Mouse (Mus musculus) heart, postnatal 0 days (tissue): ENCODE measurements around the gene Nkx2-5. TPM values are rescaled to one million over a fixed set of nuclear protein-coding genes. Genes with fewer than 3 reads are reported as not detected.

Experiments
- ATAC-seq: fragments of 200-750 bp; cut with Nextera tagmentation; 2 replicates; pipeline ENCODE4 v1.8.0; 2017; ENCODE audit warnings: low read depth, moderate number of reproducible peaks, moderate library complexity; ENCODE audit not compliant: insufficient read depth
- DNase-seq: peaks from one replicate; pipeline ENCODE4 v3.0.0-alpha.2; 2016; ENCODE audit warnings: low spot score
- H3K27ac ChIP-seq: fragments of 300-500 bp; sonication (generic); 2 replicates; pipeline ENCODE4 v1.5.1; 2014; ENCODE audit warnings: low read depth, mild to moderate bottlenecking
- H3K27me3 ChIP-seq: fragments of 300-500 bp; sonication (generic); 2 replicates; pipeline ENCODE4 v1.6.1; 2014; ENCODE audit warnings: low read length, mixed read lengths; ENCODE audit not compliant: control insufficient read depth, insufficient read depth
- H3K36me3 ChIP-seq: fragments of 300-500 bp; sonication (generic); replicated peaks from 2 replicates; pipeline ENCODE4 v1.6.1; 2014; ENCODE audit warnings: low read length, mixed read lengths; ENCODE audit not compliant: control insufficient read depth, insufficient read depth
- H3K4me1 ChIP-seq: fragments of 300-500 bp; sonication (generic); 2 replicates; pipeline ENCODE4 v1.6.1; 2014; ENCODE audit warnings: antibody characterized with exemption; ENCODE audit not compliant: control insufficient read depth, insufficient read depth
- H3K4me2 ChIP-seq: fragments of 300-500 bp; sonication (generic); 2 replicates; pipeline ENCODE4 v1.6.1; 2014; ENCODE audit warnings: low read depth, mild to moderate bottlenecking, low read length, moderate library complexity
- H3K4me3 ChIP-seq: fragments of 300-500 bp; sonication (generic); 2 replicates; pipeline ENCODE4 v1.5.1; 2014; ENCODE audit warnings: low read depth, low read length
- H3K9ac ChIP-seq: fragments of 300-500 bp; sonication (generic); replicated peaks from 2 replicates; pipeline ENCODE4 v1.6.1; 2014; ENCODE audit warnings: low read depth, low read length, mixed read lengths
- H3K9me3 ChIP-seq: fragments of 300-500 bp; sonication (generic); replicated peaks from 2 replicates; pipeline ENCODE4 v1.6.1; 2016; ENCODE audit warnings: low read length; ENCODE audit not compliant: control insufficient read depth
- CTCF ChIP-seq: IDR thresholded peaks from 2 replicates; pipeline ENCODE4 v1.5.1; 2016; ENCODE audit warnings: antibody characterized with exemption, control low read depth, low read depth
- EP300 ChIP-seq: IDR thresholded peaks from 2 replicates; pipeline ENCODE4 v1.6.1; 2016; ENCODE audit warnings: antibody characterized with exemption, low read depth
- WGBS: fragments of 180-500 bp; shearing (Covaris S2); extraction: QIAGEN DNeasy Blood & Tissue Kit; methylation state at CpG from one replicate; pipeline ENCODE4 v1.1.7; 2014; 5-methylcytosine and 5-hydroxymethylcytosine counted together
- polyA plus RNA-seq: library from polyadenylated mRNA; unstranded; fragments of >200 nt; fragmentation: Nextera tagmentation; extraction: Ambion mirVana; gene quantifications from 2 replicates; pipeline ENCODE4 v1.2.1, GENCODE M21; 2015
- total RNA-seq: library from RNA; depleted of rRNA; stranded (reverse); fragments of >200 nt; gene quantifications from 2 replicates; pipeline ENCODE4 v1.2.3, GENCODE M21; 2014; ENCODE audit warnings: low replicate concordance

The Nkx2-5 gene
- total and polyA plus RNA-seq, 2 experiments from 2014 or later = 139 to 284 TPM

DNA sequence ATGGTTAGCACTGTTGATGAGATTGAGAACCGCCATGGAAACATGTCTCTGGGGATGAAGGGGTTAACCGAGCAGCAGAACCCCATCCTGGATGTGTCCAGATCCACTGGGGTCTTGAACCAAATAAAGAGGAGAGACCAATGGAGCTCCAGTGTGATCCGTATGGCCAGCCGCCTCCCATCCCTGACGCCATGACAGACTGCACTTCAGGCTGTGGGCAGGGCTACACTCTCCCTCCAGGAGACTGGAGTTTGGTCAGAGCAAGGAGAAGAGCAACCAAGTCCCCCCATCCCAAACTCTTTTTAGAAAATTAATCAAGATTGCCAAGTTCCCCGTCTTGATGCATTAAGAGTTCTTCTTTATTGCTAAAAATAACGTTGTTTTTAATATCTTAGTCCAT, 33.1 kb upstream of the Nkx2-5 start:
- 46% methylated on average over 7 of the region's 7 CpGs for WGBS
- Histone ChIP-seq H3K27ac (peak overlapping the region; percentile 68), H3K9me3 (no peaks in the 10 kb centered on the region), H3K9ac (no peak overlapping the region), H3K27me3 (no peaks in the 10 kb centered on the region), H3K4me1 (peaks cover 33% of the 10 kb centered on the region), H3K4me2 (no peak overlapping the region), H3K4me3 (no peak overlapping the region), H3K36me3 (no peaks in the 10 kb centered on the region)
- DNase-seq = no peak
- TF ChIP-seq CTCF = no peak
- TF ChIP-seq EP300 = no peak
- ATAC-seq = peak; percentile 47

DNA sequence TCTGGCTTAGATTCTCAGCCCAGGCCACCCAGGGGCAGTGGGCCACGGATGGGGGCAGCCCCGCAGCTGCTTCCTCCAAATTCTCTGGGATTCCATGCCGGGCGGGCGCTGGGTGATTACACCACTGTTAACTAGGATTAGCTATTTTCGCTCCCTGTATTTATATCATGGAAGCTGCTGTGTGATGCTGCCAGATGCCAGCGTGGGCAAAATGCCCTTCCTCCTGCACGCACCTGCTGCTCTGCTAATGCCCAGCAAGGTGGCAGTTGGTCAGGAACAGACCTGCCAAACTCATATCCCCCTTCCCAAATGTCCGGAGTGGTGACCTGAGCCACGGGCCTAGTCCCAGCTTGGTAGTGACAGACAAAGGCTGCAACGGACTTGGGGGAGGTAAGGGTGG, 29.7 kb upstream of the Nkx2-5 start:
- no peak overlapping the region; the same call in 1 of the 2 replicates for H3K4me2 ChIP-seq
- peaks cover 35% of the 10 kb centered on the region for H3K4me1 ChIP-seq
- WGBS = 31% methylated on average over 11 of the region's 11 CpGs
- no peaks in the 10 kb centered on the region for H3K27me3 ChIP-seq
- H3K4me3 ChIP-seq = no peak overlapping the region
- ATAC-seq (no peak), DNase-seq (no peak)
- H3K9ac ChIP-seq = 0 out of 2 replicates have a peak overlapping the region, but pooled peaks have one; percentile 44
- no peaks in the 10 kb centered on the region for H3K36me3 ChIP-seq
- no peaks in the 10 kb centered on the region for H3K9me3 ChIP-seq
- H3K27ac ChIP-seq = peak overlapping the region; percentile 81
- TF ChIP-seq EP300 (no peak), CTCF (no peak)

- H3K36me3 ChIP-seq = no peaks in the 10 kb centered on the region
- WGBS = 46% methylated on average over 8 of the region's 8 CpGs
- DNase-seq (no peak), ATAC-seq (no peak)
- H3K4me2 ChIP-seq = no peak overlapping the region
- no peaks in the 10 kb centered on the region for H3K9me3 ChIP-seq
- no peak overlapping the region for H3K4me3 ChIP-seq
- H3K4me1 ChIP-seq = peaks cover 34% of the 10 kb centered on the region
- no peaks in the 10 kb centered on the region for H3K27me3 ChIP-seq
- TF ChIP-seq CTCF (no peak), EP300 (no peak)
- no peak overlapping the region for H3K9ac ChIP-seq
- peak overlapping the region; percentile 81; the same call in 1 of the 2 replicates for H3K27ac ChIP-seq
Measured at GRCm38 (mm10) chr17:26873502-26873901, 28.7 kb upstream of the Nkx2-5 start.

- Histone ChIP-seq H3K4me1 (peaks cover 28% of the 10 kb centered on the region), H3K4me3 (no peak overlapping the region), H3K9me3 (no peaks in the 10 kb centered on the region), H3K4me2 (no peak overlapping the region), H3K27ac (0 out of 2 replicates have a peak overlapping the region, but pooled peaks have one; percentile 81), H3K9ac (no peak overlapping the region), H3K36me3 (no peaks in the 10 kb centered on the region), H3K27me3 (no peaks in the 10 kb centered on the region)
- DNase-seq = no peak
- 61% methylated on average over 3 of the region's 3 CpGs for WGBS
- no peak for ATAC-seq
- TF ChIP-seq EP300 = no peak
- TF ChIP-seq CTCF = no peak
Measured at GRCm38 (mm10) chr17:26872870-26873269, 28.1 kb upstream of the Nkx2-5 start.

DNA sequence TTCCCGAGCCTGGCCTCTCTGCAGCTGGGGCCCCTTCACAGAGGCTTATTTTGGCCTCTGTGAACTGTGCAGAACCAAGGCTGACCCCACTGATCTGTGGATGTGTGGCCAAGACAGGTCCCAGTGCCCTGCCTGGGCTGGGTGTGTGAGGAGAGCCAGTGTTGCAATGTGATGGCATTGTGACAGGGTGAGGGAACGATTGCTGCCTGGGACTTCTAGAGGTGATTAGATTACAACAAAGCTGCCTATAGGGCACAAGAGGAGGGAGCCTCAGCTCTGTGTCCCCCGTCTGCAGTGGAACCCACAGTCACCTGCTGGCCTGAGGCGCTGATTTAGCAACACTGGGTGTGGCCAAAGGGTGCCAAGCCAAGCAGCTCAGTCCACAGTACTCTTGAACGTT, 23.9 kb upstream of the Nkx2-5 start:
- Histone ChIP-seq H3K4me1 (peaks cover 15% of the 10 kb centered on the region), H3K4me3 (no peak overlapping the region), H3K36me3 (no peaks in the 10 kb centered on the region), H3K9me3 (no peaks in the 10 kb centered on the region), H3K4me2 (peak overlapping the region; percentile 16; the same call in 1 of the 2 replicates), H3K9ac (no peak overlapping the region), H3K27ac (peak overlapping the region; percentile 89), H3K27me3 (no peaks in the 10 kb centered on the region)
- peak; percentile 84; the same call in 1 of the 2 replicates for TF ChIP-seq EP300
- TF ChIP-seq CTCF = no peak
- ATAC-seq (peak; percentile 84), DNase-seq (peak; percentile 87)
- 14% methylated on average over 4 of the region's 5 CpGs for WGBS

DNA sequence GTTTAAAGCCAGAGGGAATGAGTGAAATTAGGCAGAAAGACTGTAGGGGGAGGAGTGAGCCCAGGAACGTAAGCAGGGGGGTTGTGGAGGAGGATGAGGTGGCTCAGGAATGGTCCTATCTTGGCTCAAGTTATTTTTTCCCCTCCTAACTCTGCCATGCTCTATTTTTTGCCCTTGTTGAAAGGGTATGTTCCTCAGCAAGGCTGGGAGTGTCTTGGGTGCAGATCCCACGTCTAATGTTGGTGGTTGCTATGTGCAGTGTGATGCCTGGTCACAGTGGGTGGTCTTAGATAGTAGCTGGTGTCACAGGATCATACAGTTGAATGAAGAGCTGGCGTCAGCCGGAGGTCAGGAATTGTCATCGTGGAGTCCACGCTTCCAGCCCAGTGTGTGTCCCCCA, 20.3 kb upstream of the Nkx2-5 start:
- H3K36me3 ChIP-seq = no peaks in the 10 kb centered on the region
- peak; percentile 76 for DNase-seq
- H3K4me1 ChIP-seq = peaks cover 19% of the 10 kb centered on the region
- H3K9me3 ChIP-seq = no peaks in the 10 kb centered on the region
- peak; percentile 47 for ATAC-seq
- peak overlapping the region; percentile 97 for H3K27ac ChIP-seq
- TF ChIP-seq EP300 (no peak; the same call in 1 of the 2 replicates), CTCF (no peak)
- peak overlapping the region; percentile 37; the same call in 1 of the 2 replicates for H3K9ac ChIP-seq
- peak overlapping the region; percentile 47 for H3K4me2 ChIP-seq
- 0 out of 2 replicates have a peak overlapping the region, but pooled peaks have one; percentile 1 for H3K4me3 ChIP-seq
- H3K27me3 ChIP-seq = no peaks in the 10 kb centered on the region
- 21% methylated on average over 6 of the region's 6 CpGs for WGBS
